Mouse (Mus musculus) megakaryocyte progenitor cell, adult 5-6 weeks (primary cell): Measurements from ENCODE around the gene Alg5. TPM values are rescaled to one million over a fixed set of nuclear protein-coding genes. Genes with fewer than 3 reads are reported as not detected.
"Not testable (repeated sequence)": the region's sequence is repeated elsewhere in the genome, so short reads cannot be mapped to it uniquely, and the experiment has no call there.

Experiments
- ATAC-seq: replicated peaks from 2 replicates; pipeline ENCODE4 v1.8.0; 2016; ENCODE audit warnings: mild to moderate bottlenecking, moderate TSS enrichment, inconsistent platforms; ENCODE audit not compliant: poor library complexity
- total RNA-seq, 2 experiments: library from RNA; stranded (forward) in 1 of 2; stranded (reverse) in 1 of 2; fragments of 157-497, 149-512 nt in 1 of 2; fragments of 200-1000 nt in 1 of 2; gene quantifications; 2 replicates each; pipeline versions ENCODE4 v1.2.3 to v1.2.4; 2015 to 2017

Gene Alg5
- total RNA-seq (2015) = 55.8 and 67.4 TPM in 2 replicates
- 42.0 and 42.3 TPM in 2 replicates for total RNA-seq (2017)

DNA sequence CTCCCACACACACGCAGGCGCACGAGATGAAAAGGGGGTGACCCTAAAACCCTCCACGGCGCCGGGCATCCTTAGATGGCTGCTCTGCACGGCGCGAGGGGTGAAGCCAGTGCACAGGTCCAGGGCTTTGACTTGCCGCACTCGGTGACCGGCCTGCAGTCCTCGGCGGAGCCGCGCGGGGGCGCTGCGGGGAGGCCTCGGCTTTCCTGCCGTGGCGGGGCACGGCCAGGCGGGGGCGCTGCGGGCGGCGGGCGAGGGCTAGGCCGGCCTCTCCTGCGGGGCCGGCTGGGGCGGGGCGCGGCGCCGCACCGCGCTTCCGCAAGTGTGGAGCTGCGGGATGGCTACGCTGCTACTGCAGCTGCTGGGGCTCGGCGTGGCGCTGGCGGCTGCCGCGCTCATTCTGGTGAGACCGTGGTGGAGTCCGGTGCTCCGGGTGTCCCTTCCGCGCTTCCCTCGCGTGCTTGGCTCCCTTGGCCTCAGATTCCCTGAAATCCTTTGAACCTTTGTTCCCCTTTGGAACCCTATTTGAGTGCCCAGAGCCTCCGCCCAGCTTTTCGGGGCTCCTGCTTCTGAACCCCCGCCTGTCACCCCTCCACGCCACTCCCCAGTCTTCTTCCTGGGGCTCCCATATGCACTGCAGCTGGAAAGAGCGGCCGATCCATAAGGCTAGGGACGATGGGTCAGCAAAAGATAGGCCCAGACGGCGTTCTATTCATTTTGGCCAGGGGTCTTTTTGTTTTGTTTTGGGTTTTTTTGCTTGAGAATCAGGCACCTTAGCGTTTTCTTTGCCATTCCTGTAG lies at the start of gene Alg5, which contains the start of gene Exosc8:
Gene Alg5 (plus strand): TSS at position 293 of the 800 bp plus-strand sequence.
Gene Exosc8 (minus strand): TSS at position 147 of the 800 bp plus-strand sequence.
- peak; percentile 80 for ATAC-seq

DNA sequence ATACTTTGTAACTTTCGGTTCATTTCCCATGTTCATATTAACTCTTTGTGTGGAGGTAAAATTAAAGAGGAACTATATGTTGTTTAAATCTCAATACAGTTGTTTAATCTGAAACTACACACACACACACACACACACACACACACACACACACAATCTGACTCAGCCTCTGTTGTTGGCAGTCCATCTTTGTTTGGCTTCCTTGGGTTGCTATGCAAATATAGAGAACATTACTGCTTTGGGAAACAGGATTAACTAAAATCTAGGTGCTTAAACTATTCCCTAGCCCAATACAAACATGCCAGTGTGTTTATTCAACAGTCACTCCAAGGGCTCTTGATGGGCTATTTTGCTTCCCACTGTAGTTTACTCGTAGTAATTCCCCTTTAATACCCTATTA lies 48.1 kb upstream of the Alg5 start:
- no peak for ATAC-seq

DNA sequence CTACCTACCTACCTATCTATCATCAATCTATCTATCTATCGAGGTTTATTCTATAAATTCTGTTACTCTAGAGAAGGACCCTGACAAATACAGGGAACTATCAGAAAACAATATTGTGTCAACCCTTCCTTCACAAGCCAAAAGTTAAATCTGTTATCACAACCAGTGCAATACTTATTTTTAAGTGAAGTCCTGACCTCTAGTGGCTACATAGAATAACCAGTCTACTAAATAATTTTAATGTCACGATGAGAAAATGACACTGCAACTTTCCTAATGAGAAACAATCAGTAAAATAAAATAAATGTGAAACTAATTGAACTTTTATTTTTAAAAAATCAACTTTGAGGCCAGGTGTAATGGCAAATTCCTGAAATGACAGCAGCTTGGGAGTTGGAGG lies 46.2 kb upstream of the Alg5 start:
- ATAC-seq = 0 out of 2 replicates have a peak, but pooled peaks have one; percentile 27

DNA sequence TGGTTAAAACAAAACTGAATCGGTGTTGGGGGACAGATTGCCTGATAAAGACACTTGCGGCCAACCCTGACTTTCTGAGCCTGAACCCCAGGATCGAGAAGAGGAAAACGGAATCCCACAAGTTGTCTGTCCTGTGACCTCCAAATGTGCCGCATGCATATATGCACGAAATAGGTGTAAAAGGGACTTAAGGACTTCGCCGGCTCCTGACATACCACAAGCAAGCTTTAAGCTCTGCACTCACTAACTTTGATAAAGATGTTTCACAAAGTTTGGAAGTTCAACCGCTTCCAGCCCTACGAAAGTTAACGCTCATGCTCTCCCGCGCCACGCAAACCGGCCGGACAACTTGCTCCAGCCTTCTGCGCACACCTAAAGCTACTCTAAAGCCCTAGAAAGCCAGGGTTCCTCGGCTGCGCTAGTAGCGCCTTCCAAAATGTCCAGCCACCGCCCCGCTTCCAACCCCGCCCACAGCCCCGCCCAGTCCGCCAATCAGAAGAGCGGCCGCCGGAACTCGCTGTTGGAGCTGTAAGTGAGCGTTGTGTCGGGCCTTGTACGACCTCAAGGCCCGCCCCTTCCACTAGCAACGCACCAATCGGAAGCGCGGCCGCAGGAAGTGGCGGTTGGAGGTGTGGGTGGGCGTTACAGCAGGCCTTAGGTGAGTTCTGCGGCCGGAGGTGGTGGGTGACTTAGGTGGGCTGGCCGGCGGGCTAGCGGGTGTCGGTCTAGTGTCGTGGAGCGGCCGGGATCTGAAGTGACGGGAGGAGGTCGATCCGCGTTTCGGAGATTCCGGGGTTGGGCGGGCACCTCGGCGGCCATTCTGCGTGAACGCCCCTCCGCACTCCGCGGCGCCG lies 42.9 kb upstream of the Alg5 start, which contains the start of gene Supt20:
Gene Supt20 (plus strand): TSS at position 606 of the 854 bp plus-strand sequence.
- ATAC-seq = peak; percentile 95

DNA sequence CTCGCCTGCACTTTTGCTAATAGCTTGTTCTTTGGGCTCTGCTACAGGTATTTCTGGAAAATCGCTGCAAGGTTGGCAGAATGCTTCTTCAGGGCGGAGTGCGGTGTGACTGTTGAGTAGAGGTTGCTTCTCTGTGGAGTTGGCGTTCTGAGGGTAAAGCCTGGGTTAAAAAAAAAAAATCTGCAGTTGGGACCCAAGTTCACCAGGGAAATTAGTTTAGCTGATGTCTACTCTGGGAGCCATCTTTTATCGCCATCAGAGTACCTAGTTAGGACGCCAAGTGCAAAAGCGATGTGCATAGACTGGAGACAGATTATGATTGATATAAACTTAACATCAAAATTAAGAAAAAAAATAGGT lies 42.3 kb upstream of the Alg5 start:
- ATAC-seq = peak; percentile 26

DNA sequence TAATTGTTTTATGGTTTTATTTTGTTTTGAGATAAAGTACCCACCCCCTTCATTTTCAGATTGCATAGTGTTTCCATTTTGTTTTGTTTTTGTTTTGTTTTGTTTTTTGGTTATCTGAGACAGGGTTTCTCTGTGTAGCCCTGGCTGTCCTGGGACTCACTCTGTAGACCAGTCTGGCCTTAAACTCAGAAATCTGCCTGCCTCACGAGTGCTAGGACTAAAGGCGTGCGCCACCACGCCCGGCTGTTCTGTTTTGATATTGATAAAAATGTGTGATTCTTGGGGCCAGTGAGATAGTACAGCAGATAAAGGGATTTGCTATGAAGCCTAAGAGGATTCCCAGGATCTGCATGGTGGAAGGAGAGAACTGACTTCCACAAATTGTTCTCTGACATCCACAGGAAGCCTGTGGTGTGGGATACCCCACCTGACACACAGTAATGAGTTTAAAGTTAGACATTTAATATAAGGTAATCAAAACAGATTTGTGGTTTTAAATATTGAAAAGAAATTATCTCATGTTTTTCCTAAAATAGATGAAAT lies 35.5 kb upstream of the Alg5 start:
- no peak for ATAC-seq

DNA sequence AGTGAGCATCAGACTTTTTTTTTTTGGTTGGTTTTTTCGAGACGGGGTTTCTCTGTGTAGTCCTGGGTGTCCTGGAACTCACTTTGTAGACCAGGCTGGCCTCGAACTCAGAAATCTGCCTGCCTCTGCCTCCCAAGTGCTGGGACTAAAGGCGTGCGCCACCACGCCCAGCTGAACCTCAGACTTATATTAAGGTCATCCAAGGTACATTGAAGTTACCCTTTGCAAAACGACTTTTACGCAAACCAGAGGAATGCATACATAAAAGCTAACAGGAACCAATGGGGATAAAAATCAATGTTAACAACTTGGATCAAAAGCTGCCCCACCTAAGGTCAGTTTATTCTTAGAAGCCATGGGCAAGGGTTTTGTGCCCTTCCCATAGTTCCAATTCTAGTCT lies 31.2 kb upstream of the Alg5 start:
- ATAC-seq = not testable (repeated sequence)

DNA sequence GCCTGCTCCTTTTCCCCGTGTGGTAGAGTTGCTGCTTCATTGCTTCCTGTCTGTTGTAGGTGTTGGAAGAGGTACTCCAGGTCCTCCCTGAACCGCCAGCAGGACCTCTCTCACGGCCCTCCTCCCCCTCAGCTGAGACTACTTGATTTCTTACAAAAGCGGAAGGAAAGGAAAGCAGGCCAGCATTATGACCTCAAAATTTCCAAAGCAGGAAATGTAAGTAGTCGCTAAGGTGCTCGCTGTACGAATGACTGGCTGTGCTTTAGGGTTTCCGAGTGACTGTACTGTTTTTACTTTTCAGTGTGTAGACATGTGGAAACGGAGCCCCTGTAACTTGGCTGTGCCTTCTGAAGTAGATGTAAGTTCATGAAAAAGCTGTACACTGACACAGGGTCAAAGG lies 26.4 kb upstream of the Alg5 start:
- ATAC-seq = peak; percentile 94

DNA sequence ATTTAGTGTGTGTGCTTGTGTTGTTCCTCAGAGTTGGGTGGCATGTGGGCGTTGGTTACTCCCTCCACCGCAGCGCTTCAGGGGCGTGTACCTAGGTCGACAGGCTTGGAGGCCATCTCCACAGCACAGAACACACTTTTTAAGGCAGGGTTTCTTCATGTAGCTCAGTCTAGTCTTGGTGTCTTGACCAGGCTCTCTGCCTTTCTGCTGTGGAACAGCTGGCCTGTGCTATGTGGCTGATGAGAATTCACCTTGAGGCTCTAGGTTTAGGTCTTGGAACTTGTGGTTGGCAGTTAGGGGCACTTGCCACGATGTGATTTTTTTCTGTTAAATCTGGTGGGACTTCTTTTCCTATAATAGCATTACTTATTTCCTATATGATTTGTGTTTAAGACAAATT lies 21.1 kb upstream of the Alg5 start, which contains the start of gene Gm21958:
Gene Gm21958 (minus strand): TSS at position 101 of the 400 bp plus-strand sequence.
- ATAC-seq = no peak

DNA sequence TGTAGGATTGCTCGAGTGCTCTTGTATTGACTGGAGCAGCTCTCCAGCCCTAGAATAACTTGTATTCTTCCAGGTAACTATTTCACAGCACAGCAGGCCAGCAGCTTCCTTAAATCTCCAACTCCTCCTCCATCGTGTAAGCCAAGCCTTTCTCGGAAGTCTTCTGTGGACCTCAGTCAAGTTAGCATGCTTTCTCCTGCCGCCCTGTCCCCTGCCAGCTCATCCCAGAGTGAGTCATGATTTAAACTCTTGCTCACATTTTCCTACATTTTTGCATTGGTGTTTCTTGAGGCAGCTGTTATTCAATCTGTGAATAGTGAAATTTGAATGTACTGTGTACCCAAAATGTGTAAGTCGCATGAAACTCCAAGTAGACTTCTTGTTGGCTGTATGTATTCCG lies 19.9 kb upstream of the Alg5 start:
- ATAC-seq = no peak

DNA sequence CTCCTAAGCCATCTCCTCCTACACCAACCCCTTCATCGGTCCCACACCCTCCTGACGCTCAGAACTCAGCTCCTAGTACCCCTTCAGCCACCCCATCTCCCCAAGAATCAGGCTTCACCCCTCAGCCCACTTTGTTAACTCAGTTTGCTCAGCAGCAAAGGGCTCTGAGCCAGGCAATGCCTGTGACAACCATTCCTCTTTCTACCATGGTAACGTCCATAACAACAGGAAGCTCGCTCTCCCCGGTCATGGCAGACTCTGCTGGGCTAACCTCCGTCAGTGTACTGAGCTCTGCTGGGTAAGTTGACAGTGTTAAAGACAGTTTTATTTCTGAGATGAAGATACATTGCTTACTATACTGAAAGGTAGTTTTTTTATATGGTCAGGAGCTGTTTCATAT lies 18.0 kb upstream of the Alg5 start:
- ATAC-seq = no peak

DNA sequence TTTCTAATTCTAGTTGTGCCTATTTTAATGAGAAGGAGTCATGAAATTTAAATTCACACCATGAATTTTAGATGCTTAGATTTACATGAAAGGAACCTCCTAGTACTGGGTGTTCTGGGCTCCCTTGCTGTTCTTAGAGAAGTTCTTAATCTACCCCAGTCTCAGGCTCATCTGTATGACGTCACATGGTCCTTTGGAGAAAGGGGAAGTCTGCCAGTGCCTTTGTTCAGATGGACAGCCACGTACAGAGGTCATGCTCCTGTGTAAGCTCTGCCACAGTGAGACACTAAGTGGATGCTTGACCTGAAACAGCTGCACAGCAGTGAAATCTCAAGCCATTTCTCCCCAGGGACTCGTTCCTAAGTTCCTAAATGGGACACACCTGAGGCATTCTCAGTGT lies 16.4 kb upstream of the Alg5 start:
- ATAC-seq = peak; percentile 79

DNA sequence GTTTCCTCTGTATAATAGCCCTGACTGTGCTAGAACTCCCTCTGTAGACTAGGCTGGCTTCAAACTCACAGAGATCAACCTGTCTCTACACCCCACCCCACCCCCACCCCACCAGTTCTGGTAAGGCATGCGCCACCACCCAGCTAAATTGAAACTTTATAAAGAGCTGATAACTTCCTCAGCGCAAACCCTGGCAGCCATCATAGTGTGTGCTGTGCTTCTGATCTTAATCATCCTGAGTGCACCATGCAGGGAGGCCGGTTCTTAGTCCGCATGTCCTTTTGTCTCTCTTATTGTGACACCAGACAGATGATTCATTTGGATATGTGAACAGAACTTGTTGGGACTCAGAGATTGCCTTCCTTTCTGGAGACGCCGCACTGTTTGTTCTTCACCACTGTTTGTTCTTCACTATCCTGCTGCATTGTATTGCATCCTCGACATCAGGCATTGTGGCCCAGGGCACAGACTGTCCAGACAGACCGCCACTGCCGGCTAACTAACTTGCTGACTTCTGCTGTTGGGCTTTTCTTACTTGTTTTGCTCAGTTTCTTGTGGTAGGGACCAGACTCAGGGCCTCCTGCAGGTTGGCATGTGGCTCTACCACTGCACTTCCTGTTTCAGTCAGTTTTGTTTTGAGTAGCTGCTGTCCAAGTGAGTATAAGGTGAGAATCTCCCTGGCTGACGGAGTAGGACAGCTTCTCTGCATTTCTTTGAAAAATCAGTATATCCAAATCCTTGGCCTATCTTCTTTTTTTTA lies 11.4 kb upstream of the Alg5 start:
- peak; percentile 91 for ATAC-seq

DNA sequence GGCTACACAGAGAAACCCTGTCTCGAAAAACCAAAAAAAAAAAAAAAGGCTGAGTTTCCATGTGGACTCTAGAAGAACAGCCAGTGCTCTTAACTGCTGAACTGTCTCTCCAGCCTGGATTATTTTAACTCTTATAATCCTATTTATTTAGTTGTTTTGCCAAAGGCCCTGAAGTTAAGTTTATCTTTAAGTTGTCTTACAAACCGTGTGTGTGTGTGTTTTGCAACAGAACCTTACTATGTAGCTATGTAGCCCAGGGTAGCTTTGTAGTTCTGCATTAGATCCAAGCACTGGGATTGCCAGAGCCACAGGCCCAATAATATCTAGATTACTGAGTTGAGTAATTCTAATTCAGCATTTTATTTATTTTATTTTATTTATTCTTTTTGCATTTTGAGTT lies 10.0 kb upstream of the Alg5 start:
- no peak for ATAC-seq

DNA sequence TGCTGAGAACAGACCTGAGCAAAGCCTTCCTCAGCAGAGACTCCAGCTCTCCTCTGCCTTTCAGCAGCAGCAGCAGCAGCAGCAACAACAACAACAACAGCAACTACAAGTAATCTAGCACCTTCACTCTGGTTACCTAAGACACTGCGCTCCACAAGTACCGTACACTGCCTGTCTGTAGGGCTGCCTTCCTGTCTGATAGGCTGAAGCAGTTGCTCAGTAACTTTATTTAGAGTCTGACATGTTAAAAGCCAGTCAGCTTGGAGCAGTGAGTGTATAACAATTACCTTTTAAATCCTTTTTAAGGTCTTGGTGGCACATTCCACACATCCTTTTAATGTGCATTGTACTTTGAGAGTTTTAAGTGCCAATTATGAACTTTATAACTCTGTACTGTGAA lies 7.8 kb upstream of the Alg5 start:
- ATAC-seq = no peak

DNA sequence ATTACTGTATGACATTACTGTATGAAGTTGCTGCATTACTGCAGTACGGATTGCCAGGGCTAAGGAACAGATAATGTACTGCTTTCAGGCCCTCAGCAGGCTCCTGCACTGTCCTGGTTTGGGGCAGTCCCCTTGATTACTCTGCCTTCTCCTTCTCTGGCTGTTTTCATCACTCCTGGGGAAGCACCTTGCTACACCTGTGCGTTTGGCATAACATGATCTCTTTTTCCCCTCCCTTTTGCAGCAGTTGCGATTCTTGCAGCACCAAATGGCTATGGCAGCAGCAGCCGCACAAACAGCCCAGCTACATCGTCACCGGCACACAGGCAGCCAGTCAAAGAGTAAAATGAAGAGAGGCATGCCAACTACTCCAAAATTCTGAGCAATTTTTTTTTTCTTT lies 7.2 kb upstream of the Alg5 start:
- no peak for ATAC-seq

DNA sequence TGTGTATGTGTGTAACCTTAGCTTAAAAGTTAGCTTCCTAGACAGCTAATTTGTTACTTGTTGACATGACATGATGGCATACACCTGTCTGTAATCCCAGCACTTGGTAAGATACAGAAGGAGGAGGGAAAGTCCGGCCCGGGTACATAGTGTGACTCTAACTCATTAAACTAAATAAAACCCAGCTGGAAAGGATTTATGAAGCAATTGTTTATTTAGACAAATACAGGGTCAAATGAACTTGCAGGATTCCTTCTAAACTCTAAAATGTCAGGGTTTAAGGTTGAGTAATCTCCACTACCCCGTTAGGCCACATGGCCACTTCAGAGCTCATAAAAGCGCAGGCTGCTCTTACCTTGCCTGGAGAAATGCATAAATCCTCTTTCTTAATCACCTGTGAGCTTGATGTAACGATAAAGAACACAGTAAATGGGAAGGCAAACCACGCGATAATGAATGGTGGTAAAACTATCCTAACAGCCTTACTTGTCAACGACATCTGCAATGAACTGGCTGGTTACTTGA lies 3.7 kb upstream of the Alg5 start:
- ATAC-seq = no peak

DNA sequence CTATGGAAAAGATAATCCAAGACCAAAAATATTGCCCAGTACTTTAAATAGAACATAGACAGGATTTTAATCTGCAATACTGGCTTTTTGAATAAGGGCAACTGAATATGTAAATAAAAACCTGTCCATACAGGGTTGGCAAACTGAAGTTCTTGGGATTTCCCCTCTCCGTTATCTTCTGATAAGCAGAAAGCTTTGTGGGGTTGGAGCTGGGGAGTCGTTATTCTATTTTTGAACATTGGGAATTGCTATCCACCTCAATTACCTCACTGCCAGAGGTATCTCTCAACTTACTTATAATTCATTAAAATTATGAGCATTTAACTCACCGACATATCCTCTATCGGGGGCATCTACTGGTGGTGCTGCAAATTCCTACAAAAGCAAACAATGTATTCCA lies 3.0 kb upstream of the Alg5 start:
- ATAC-seq = no peak

DNA sequence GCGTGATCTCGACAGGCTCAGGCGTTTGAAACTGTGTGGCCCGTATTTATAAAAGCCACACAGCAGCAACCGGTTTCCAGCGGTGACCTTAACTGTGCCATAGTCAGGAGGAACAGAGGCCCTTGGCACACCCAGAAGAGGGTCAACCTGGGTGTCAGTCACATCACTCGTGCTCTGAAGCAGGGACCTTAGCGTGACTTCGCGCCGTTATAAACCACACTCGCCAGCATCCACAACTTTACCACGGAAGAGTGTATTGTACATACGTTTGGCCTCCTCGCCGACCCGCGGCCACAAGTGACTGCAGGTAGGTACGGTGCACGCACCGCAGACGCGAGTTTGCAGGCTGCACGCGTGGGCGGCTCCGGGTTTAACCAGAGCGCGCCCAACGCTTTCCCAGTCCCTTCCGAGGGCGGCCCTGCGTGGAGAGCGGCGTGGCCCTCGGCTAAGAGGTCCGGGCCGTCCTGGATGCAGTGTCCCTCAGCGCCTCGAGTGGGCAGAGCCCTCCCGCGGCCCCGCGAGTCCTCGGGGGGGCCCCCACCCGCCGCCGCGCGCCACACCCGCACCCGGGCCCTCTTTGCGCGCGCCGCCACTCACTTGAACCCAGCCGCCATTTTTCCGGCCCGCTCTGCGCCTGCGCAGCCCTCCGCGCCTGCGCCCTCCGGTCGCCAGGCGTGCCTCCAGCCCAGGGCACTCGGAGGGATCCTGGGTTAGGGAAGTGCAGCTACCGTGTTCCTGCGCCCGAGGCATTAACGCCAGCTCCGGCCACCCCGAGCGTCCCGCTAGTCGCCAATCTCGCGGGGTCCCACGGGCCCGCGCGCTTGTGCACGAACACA lies 710 bp upstream of the Alg5 start:
- peak; percentile 76 for ATAC-seq
